Mouse (Mus musculus) liver, postnatal 0 days (tissue): ENCODE measurements around the gene Fbll1.

Experiments
- CTCF ChIP-seq: sonication (generic); IDR thresholded peaks from 2 replicates; pipeline ENCODE4 v1.5.1; 2016; ENCODE audit warnings: antibody characterized with exemption, low read depth
- EP300 ChIP-seq: IDR thresholded peaks from 2 replicates; pipeline ENCODE4 v1.6.1; 2016; ENCODE audit warnings: antibody characterized with exemption, low read depth, mild to moderate bottlenecking

DNA sequence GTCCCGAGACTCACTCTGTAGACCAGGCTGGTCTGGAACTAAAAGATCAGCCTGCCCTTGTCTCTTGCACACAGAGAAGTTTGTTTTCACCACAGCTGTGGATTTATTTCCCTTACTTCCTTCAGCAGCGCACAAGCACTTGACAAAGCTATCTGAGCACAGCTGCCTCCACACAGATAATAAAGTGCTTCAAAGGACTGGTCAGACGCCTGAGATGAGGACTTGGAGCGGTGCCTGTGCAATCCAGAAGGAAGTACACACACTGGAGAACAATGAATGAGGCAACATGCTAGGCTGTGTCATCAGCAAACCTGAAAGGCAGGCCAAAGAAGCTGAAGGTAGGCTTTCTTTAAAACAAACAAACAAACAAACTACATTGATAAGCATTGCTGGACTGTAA is 33.5 kb upstream of the Fbll1 start:
- TF ChIP-seq CTCF (no peak), EP300 (no peak)
